Mouse (Mus musculus): ENCODE measurements at regions not wholly inside any gene's neighbourhood (a gene's known extent, or its start where the extent isn't known, plus 50 kb on each side); places are given as distances from the start of the nearest gene placed in this dataset.
"Not testable (repeated sequence)": the region's sequence is repeated elsewhere in the genome, so short reads cannot be mapped to it uniquely, and the experiment has no call there.

DNA sequence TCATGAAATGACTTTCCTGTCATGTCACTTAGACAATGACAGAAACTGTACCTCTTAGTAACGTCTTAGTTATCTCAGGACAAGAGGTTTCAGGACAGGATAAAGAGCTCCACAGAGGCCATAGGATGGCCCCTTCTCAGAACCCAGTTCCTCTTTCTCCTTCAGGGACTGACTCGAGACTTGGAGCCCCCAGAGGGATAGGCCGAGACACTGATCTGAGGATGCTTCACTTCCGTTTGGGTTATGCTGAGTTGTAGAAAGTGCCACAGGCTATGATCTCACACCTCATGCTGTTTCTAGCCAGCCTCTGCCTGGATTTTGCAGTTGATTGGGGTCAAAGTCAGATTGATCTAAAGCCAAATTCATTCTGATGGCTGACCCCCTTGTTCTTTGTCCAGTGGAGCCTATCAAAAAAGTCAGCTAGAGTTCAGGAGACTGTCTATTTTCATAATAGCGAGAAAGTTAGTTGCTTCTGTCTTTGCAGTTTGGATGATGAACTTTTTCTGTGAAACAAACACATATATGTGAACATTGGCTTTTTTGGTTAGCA, 70.7 kb downstream of the Sult3a2 start:
- no peak for DNase-seq (ENCODE audit: low read depth, low spot score)

DNA sequence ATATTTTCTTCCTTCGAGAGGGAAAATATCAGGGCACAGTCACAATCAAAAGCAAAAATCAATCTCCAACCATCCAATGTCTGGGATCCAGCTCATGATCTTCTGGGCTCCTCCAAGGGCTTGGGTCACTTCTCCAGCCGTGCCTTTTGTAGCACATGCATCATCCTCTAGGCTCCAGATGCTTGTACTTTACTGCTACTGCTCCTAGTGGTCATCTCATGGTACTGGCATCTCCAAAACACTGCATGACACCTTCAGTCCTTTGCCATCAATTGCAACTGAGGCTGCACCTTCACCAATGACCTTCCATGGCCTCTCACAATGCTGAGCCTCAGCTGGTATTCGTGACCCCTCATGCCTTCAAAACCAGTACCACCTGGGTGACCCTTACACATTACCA, 77.8 kb downstream of the Sult3a2 start:
- not testable (repeated sequence) for DNase-seq (ENCODE audit: low read depth, low spot score)

DNA sequence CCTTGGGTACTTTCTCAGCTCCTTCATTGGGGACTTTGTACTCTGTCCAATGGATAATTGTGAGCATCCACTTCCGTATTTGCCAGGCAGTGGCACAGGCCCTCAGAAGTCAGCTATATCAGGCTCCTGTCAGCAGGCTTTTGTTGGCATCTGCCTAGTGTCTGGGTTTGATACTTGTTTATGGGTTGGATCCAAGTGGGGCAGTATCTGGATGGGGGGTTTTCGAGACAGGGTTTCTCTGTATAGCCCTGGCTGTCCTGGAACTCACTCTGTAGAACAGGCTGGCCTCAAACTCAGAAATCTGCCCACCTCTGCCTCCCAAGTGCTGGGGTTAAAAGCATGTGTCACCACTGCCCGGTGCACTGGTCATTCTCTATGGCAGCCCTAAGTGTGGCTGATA, 79.7 kb upstream of the Clvs2 start:
- not testable (repeated sequence) for DNase-seq (ENCODE audit: low read depth, low spot score)

DNA sequence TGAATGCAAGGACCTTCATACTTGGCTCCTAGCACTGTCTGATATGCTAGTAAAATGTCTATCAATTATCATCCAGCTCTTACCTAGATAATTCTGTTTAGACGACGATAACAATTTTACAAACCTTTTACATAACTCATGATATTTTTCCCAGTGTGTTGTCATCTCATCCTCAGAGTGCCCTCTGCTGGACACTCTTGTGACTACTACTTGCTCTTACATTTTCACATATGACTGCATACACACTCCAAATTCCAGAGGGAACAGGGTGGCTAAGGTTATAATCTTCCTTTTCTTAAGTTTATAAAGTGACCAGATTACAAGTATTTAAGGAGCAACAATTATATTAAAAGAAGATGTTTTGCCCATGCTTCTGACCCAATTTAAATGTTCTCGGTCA, 78.9 kb upstream of the Clvs2 start:
- DNase-seq (ENCODE audit: low read depth, low spot score) = peak; percentile 66

All from mesoderm, embryonic 11.5 days (tissue).